Mouse (Mus musculus) kidney, postnatal 10 days (tissue): ENCODE results near the gene Aldh3b2.
A peak's percentile ranks its signal among the peaks of the same experiment; 100 is the strongest.

ENCODE experiments used
- DNase-seq: peaks from one replicate; pipeline ENCODE4 v3.0.0; 2021; ENCODE audit warnings: mixed read lengths

Aldh3b2 gene

GRCm38 (mm10) chr19:4015635-4016034 is 43.5 kb downstream of the Aldh3b2 start:
- no peak for DNase-seq

GRCm38 (mm10) chr19:4017921-4018587 is 45.9 kb downstream of the Aldh3b2 start:
- DNase-seq: no peak

GRCm38 (mm10) chr19:4018743-4019583 is 46.8 kb downstream of the Aldh3b2 start:
- peak; percentile 89 for DNase-seq

GRCm38 (mm10) chr19:4023185-4023584 is 51.1 kb downstream of the Aldh3b2 start:
- no peak for DNase-seq

GRCm38 (mm10) chr19:4027576-4027975 is 55.4 kb downstream of the Aldh3b2 start:
- DNase-seq: no peak
